Mouse (Mus musculus) bone marrow macrophage, adult 2 months (primary cell): Measurements from ENCODE around the gene Usp10.

ENCODE experiments used
- CTCF ChIP-seq: IDR thresholded peaks from 2 replicates; pipeline ENCODE4 v1.5.1; 2012; ENCODE audit warnings: low read depth, mild to moderate bottlenecking, low read length, moderate library complexity
- POLR2A ChIP-seq: IDR thresholded peaks from 2 replicates; pipeline ENCODE4 v1.6.1; 2012; ENCODE audit warnings: mild to moderate bottlenecking, low read depth, low read length, borderline replicate concordance

DNA sequence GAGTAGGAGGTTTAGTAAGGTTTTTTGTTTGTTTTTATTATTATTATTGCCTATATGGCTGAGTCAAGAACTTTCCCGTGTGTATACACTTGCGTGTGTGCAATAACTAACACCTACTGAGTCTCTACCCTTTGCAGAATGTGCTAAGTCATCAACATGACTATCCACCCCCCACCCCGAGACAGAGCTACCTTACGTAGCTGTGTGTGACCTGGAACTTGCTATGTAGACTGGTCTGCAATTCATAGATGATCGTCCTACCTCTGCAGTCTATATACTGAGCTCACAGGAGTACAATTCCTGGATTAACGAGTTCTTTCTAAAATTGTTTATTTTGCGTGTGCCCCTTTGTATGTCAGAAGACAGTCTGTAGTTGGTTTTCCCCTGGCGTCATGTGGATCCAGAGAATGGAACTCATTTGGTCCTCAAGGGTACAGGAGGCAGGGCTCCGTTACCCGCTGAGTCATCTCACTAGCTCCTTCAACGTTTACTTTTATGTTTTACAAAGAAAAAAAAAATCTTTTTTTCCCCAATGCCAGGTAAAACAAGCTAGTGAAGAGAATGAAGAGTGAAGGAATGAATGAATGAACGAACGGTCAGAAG is at the start of gene Usp10:
- no peak for TF ChIP-seq POLR2A
- no peak for TF ChIP-seq CTCF
